Mouse (Mus musculus) cerebellum, adult 2 months (tissue): ENCODE results near the gene Fam204a. TPM values are rescaled to one million over a fixed set of nuclear protein-coding genes. Genes with fewer than 3 reads are reported as not detected.

ENCODE experiments used
- DNase-seq, 2 experiments: peaks; one replicate each; pipeline ENCODE4 v3.0.0; 2021
- H3K27ac ChIP-seq: fragments of 200-500 bp; 2 replicates; pipeline ENCODE4 v1.5.1; 2012; ENCODE audit warnings: low read length, control low read depth, inconsistent platforms; ENCODE audit not compliant: insufficient read depth
- H3K27me3 ChIP-seq: fragments of 200-500 bp; 2 replicates; pipeline ENCODE4 v1.6.1; 2012; ENCODE audit warnings: inconsistent platforms, mild to moderate bottlenecking, low read length, moderate library complexity; ENCODE audit not compliant: control insufficient read depth, insufficient read depth
- H3K4me1 ChIP-seq: fragments of 200-500 bp; 2 replicates; pipeline ENCODE4 v1.6.1; 2011; ENCODE audit warnings: low read length; ENCODE audit not compliant: control insufficient read depth, insufficient read depth
- H3K4me3 ChIP-seq: fragments of 200-500 bp; replicated peaks from 2 replicates; pipeline ENCODE3; 2011; ENCODE audit warnings: mild to moderate bottlenecking, low read depth, low read length, control low read depth; ENCODE audit not compliant: insufficient read depth
- CTCF ChIP-seq: fragments of 200-500 bp; IDR thresholded peaks from 2 replicates; pipeline ENCODE4 v1.5.1; 2011; ENCODE audit warnings: low read depth, mild to moderate bottlenecking, control low read depth, low read length, moderate library complexity, borderline replicate concordance; ENCODE audit not compliant: insufficient read depth
- POLR2A ChIP-seq: fragments of 200-500 bp; IDR thresholded peaks from 2 replicates; pipeline ENCODE4 v1.6.1; 2011; ENCODE audit warnings: low read length, control low read depth, borderline replicate concordance; ENCODE audit not compliant: insufficient read depth
- WGBS: fragments of 180-500 bp; shearing (Covaris S2); methylation state at CpG from one replicate; pipeline ENCODE4 v1.1.7; 2018; 5-methylcytosine and 5-hydroxymethylcytosine counted together
- polyA plus RNA-seq: library from polyadenylated mRNA; depleted of rRNA; stranded (reverse); fragments of >200 nt; gene quantifications from 2 replicates; pipeline ENCODE4 v1.2.3, GENCODE M21; 2012

The Fam204a gene
- polyA plus RNA-seq, 1 experiment: 26.1 TPM

- TF ChIP-seq POLR2A: no peak
- no peak for TF ChIP-seq CTCF
- Histone ChIP-seq H3K4me1 (no peaks in the 10 kb centered on the region), H3K27ac (no peak overlapping the region), H3K27me3 (no peaks in the 10 kb centered on the region), H3K4me3 (no peak overlapping the region)
- no peak for DNase-seq
Observed at GRCm38 (mm10) chr19:60199152-60199551, 27.3 kb downstream of the Fam204a start.

- H3K27me3 ChIP-seq: no peaks in the 10 kb centered on the region
- H3K4me3 ChIP-seq: no peak overlapping the region
- WGBS: 97% methylated on average over 4 of the region's 4 CpGs
- no peak for DNase-seq
- no peaks in the 10 kb centered on the region for H3K4me1 ChIP-seq
- no peak for TF ChIP-seq POLR2A
- TF ChIP-seq CTCF: no peak
- no peak overlapping the region for H3K27ac ChIP-seq
Observed at GRCm38 (mm10) chr19:60192790-60193189, 33.7 kb downstream of the Fam204a start.

GRCm38 (mm10) chr19:60189206-60189605 lies 37.3 kb downstream of the Fam204a start:
- no peaks in the 10 kb centered on the region for H3K4me1 ChIP-seq
- 37% methylated on average over 2 of the region's 2 CpGs for WGBS
- no peaks in the 10 kb centered on the region for H3K27me3 ChIP-seq
- H3K27ac ChIP-seq: no peak overlapping the region
- TF ChIP-seq CTCF (no peak), POLR2A (no peak)
- DNase-seq: no peak
- no peak overlapping the region for H3K4me3 ChIP-seq

GRCm38 (mm10) chr19:60182901-60183300 lies 43.6 kb downstream of the Fam204a start:
- 75% methylated on average over 1 of the region's 1 CpGs for WGBS
- TF ChIP-seq CTCF (no peak), POLR2A (no peak)
- no peaks in the 10 kb centered on the region for H3K27me3 ChIP-seq

GRCm38 (mm10) chr19:60182171-60182570 lies 44.3 kb downstream of the Fam204a start:
- Histone ChIP-seq H3K27ac (no peak overlapping the region), H3K4me1 (no peaks in the 10 kb centered on the region), H3K27me3 (no peaks in the 10 kb centered on the region), H3K4me3 (no peak overlapping the region)
- DNase-seq: no peak
- 98% methylated on average over 1 of the region's 1 CpGs for whole genome bisulfite sequencing
- TF ChIP-seq CTCF: no peak
- no peak for TF ChIP-seq POLR2A

More at GRCm38 (mm10) chr19:60182901-60183300, 43.6 kb downstream of the Fam204a start:
- no peak overlapping the region for H3K4me3 ChIP-seq
- H3K27ac ChIP-seq: no peak overlapping the region
- DNase-seq: no peak
- no peaks in the 10 kb centered on the region for H3K4me1 ChIP-seq

GRCm38 (mm10) chr19:60178771-60179563 lies 47.5 kb downstream of the Fam204a start:
- Histone ChIP-seq H3K4me1 (no peaks in the 10 kb centered on the region), H3K4me3 (no peak overlapping the region), H3K27ac (no peak overlapping the region), H3K27me3 (no peaks in the 10 kb centered on the region)
- WGBS: 41% methylated on average over 8 of the region's 8 CpGs
- no peak for DNase-seq
- no peak for TF ChIP-seq CTCF
- TF ChIP-seq POLR2A: no peak

GRCm38 (mm10) chr19:60165417-60165816 lies 61.1 kb downstream of the Fam204a start:
- WGBS: 55% methylated on average over 2 of the region's 2 CpGs
- H3K27me3 ChIP-seq: no peaks in the 10 kb centered on the region
- no peak overlapping the region for H3K4me3 ChIP-seq
- no peak overlapping the region for H3K27ac ChIP-seq
- no peaks in the 10 kb centered on the region for H3K4me1 ChIP-seq
- TF ChIP-seq POLR2A (no peak), CTCF (no peak)
- DNase-seq: no peak

GRCm38 (mm10) chr19:60160611-60161274 lies 65.8 kb downstream of the Fam204a start:
- H3K27ac ChIP-seq: no peak overlapping the region
- H3K4me1 ChIP-seq: no peaks in the 10 kb centered on the region
- TF ChIP-seq CTCF (peak; percentile 26; the same call in 1 of the 2 replicates), POLR2A (no peak)
- H3K27me3 ChIP-seq: no peaks in the 10 kb centered on the region
- DNase-seq: no peak
- WGBS: 19% methylated on average over 20 of the region's 20 CpGs
- no peak overlapping the region for H3K4me3 ChIP-seq

- H3K4me1 ChIP-seq: no peaks in the 10 kb centered on the region
- no peak overlapping the region for H3K27ac ChIP-seq
- TF ChIP-seq POLR2A (no peak), CTCF (no peak)
- WGBS: 48% methylated on average over 6 of the region's 6 CpGs
- no peak overlapping the region for H3K4me3 ChIP-seq
- no peak for DNase-seq
- no peaks in the 10 kb centered on the region for H3K27me3 ChIP-seq
Observed at GRCm38 (mm10) chr19:60159827-60160226, 66.7 kb downstream of the Fam204a start.
